Mouse (Mus musculus): ENCODE measurements around the gene Rundc1.
"Not testable (repeated sequence)": the region's sequence is repeated elsewhere in the genome, so short reads cannot be mapped to it uniquely, and the experiment has no call there.

Gene Rundc1

GRCm38 (mm10) chr11:101442760-101443159 lies 17.9 kb downstream of the Rundc1 start:
- no peak for DNase-seq (ENCODE audit: low spot score in 2 of 2)

GRCm38 (mm10) chr11:101446319-101446718 lies 21.4 kb downstream of the Rundc1 start:
- no peak for DNase-seq (ENCODE audit: low spot score in 2 of 2)

DNA sequence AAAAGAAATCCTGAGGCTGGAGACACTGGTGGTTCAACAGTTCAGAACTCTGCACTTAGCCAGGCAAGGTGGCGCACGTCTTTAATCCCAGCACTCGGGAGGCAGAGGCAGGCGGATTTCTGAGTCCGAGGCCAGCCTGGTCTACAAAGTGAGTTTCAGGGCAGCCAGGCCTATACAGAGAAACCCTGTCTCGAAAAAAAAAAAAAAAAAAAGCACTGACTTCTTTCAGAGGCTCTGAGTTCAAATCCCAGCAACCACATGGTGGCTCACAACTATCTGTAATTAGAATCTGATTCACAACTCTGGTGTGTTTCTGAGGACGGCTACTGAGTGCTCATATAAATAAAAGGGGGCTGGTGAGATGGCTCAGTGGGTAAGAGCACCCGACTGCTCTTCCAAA lies 22.0 kb downstream of the Rundc1 start:
- not testable (repeated sequence) for DNase-seq (ENCODE audit: low spot score in 2 of 2)

DNA sequence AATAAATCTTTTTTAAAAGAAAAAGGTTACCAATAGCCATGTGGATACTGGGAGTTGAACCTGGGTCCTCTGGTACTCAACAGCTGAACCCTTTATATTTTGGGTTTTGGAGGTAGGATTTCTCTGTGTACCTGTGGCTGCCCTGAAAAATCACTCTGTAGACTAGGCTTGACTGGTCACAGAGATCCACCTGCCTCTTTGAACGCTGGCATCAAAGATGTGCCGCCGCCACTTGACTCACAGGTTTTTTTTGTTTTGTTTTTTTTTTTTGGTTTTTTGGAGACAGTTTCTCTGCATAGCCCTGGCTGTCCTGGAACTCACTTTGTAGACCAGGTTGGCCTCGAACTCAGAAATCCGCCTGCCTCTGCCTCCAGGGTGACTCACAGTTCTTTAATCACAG lies 22.9 kb downstream of the Rundc1 start:
- DNase-seq (ENCODE audit: low spot score in 2 of 2), result no peak

DNA sequence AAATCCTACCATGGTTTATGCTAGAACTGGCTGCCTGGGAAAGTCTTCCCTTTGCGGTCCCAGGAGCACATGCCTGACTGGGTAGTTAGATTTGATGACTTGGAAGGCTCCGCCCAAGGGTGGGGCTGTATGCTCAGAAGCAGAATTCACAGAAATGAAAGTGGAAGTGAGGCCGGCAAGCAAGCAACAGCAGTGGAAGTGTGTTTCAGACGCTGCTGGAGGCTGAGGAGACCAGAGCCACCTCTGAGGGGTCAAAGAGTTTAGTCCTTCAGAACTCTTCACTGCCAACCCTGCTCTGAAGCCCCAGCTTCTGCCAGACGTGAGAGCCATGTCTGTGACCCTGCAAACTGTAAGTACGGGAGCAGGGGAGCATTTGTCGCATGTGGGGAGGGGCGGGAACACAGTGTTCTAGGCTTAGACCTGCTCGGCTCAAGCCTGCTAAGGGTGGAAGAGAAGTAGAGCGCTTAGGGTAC lies 23.4 kb downstream of the Rundc1 start, which contains the start of gene Ifi35:
Ifi35 (plus strand) TSS at position 134 of the 473 bp plus-strand sequence.
- DNase-seq (ENCODE audit: low spot score in 2 of 2), result peak; percentile 45 to 54

DNA sequence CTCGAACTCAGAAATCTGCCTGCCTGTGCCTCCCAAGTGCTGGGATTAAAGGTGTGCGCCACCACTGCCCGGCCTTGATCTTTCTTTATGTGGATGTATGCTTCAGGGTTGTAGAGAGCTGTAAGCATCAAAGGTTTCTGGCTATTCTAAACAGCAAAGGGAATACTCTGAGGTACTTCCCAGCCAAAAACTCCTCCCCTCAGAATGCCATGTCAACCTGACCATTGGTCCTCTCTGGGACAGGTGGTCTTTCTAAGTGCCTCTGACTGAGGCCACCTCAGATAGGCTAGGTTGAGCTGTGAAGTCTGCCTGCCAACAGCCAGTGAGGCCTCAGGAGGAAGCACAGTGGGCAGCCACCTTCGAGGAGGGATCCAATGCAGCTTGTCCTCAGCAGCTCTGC lies 24.0 kb downstream of the Rundc1 start:
- DNase-seq (ENCODE audit: low spot score in 2 of 2), result no peak

DNA sequence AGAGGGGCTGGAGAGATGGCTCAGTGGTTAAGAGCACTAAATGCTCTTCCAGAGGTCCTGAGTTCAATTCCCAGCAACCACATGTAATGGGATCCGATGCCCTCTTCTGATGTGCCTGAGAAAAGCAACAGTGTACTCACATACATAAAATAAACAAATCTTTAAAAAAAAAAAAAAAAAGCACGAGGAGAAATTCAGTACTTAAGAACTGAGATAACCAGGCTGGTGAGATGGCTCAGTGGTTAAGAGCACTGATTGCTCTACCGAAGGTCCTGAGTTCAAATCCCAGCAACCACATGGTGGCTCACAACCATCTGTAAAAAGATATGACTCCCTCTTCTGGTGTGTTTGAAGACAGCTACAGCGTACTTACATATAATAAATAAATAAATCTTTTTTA lies 24.7 kb downstream of the Rundc1 start:
- not testable (repeated sequence) for DNase-seq (ENCODE audit: low spot score in 2 of 2)

DNA sequence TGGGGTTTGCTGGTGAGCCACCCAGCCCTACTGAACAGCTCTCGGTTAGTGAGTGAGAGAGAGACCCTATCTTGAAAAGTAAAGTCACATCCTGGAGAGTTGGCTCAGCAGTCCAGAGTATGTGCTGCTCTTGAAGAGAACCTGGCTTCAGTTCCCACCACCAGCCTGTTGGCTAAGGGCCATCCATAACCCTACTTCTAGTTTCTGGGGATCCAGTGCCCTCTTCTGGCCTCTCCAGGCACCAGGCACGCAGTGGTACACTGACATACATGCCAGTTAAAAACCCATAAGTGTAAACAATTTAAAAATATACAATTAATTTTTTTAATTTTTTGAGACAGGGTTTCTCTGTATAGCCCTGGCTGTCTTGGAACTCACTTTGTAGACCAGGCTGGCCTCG lies 25.5 kb downstream of the Rundc1 start:
- DNase-seq (ENCODE audit: low spot score in 2 of 2), result no peak

DNA sequence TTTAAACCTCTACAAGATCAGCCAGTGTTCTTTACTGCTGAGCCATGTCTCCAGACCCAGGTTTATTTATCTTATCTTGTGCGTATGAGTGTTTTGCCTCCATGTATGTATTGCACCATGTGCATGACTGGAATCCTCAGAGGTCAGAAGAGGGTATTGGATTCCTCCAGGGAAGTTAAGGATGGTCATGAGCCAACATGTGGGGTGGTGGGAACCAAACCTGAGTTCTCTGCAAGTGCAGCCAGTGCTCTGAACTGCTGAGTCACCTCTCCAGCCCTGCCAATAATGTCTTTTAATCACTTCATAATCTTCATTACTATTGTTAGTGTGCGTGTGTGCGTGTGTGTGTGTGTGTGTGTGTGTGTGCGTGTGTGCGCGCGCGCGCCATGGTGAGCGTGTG lies 26.7 kb downstream of the Rundc1 start:
- no peak for DNase-seq (ENCODE audit: low spot score in 2 of 2)

- DNase-seq (ENCODE audit: low spot score in 2 of 2), result no peak
Measured at GRCm38 (mm10) chr11:101452093-101452774, 27.3 kb downstream of the Rundc1 start.

GRCm38 (mm10) chr11:101454702-101455101 lies 29.8 kb downstream of the Rundc1 start:
- no peak for DNase-seq (ENCODE audit: low spot score in 2 of 2)

DNA sequence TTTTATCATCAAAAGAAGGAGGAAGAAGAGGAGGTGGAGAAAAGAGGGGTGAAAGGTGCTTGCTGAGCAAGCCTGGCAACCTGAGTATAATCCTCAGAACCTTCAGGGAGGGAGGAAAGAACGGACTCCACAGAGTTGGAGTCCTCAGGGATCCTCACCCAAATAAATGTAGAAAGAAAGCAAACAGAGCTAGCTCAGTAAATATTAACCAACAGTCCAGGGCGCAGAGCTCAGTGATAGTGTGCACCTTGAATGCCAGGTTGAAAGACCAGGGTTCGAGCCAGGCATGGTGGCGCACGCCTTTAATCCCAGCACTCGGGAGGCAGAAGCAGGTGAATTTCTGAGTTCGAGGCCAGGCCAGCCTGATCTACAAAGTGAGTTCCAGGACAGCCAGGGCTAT lies 30.7 kb downstream of the Rundc1 start:
- DNase-seq (ENCODE audit: low spot score in 2 of 2), result no peak

DNA sequence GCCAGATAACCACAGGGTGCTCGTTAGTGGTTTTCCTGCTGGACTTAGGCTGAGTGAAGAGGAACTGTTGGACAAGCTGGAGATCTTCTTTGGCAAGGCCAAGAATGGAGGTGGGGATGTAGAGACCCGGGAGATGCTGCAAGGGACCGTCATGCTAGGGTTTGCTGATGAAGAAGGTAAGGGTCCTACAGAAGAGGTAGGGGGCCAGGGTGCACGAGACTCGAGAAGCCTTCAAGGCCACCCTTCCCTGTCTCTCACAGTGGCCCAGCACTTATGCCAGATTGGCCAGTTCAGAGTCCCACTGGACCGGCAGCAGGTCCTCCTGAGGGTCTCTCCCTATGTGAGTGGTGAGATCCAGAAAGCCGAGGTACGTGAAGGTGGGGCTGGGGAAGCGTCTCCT lies 32.7 kb downstream of the Rundc1 start:
- no peak for DNase-seq (ENCODE audit: low spot score in 2 of 2)

- DNase-seq (ENCODE audit: low spot score in 2 of 2), result no peak
Measured at GRCm38 (mm10) chr11:101458217-101458616, 33.3 kb downstream of the Rundc1 start.

DNA sequence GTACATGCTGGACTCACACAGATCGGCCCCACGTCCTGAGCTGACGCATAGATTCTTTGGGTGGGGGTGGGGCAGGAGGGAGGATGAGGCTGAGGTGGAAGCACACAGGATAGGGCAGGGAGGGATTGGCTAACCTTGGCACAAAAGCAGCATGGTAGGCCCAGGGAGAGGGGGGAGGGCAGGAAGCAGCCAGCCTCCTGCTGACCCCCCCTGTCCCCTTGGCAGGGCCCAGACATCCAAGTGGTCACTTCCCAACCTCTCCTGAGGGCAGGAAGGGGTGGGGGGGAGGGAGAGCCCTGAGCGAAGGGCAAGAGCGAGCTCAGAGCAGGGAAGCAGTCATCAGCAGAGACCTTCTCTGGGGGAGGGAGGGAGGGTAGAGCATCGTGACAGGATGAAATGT lies 34.8 kb downstream of the Rundc1 start:
- DNase-seq (ENCODE audit: low spot score in 2 of 2), result no peak

DNA sequence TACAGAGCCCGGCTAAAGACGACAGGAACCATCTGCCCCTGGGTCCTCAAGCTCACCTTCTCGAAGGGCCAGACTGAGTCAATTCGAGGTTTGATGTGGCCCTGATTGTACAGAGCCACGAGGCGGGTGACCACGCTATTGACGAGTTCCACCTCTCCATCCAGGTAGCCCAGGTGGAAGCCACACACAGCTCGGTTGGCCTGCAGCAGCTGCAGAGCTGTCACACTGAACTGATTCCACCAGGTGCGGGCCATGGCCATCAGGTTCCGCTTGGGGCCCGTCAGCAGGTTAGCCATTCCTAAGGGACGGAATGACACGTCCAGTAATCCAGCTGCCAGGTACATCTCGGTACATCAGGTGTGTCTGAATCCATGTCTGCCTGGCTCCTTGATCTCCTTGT lies 35.4 kb downstream of the Rundc1 start:
- no peak for DNase-seq (ENCODE audit: low spot score in 2 of 2)

GRCm38 (mm10) chr11:101462141-101462540 lies 37.3 kb downstream of the Rundc1 start:
- DNase-seq (ENCODE audit: low spot score in 2 of 2), result no peak

DNA sequence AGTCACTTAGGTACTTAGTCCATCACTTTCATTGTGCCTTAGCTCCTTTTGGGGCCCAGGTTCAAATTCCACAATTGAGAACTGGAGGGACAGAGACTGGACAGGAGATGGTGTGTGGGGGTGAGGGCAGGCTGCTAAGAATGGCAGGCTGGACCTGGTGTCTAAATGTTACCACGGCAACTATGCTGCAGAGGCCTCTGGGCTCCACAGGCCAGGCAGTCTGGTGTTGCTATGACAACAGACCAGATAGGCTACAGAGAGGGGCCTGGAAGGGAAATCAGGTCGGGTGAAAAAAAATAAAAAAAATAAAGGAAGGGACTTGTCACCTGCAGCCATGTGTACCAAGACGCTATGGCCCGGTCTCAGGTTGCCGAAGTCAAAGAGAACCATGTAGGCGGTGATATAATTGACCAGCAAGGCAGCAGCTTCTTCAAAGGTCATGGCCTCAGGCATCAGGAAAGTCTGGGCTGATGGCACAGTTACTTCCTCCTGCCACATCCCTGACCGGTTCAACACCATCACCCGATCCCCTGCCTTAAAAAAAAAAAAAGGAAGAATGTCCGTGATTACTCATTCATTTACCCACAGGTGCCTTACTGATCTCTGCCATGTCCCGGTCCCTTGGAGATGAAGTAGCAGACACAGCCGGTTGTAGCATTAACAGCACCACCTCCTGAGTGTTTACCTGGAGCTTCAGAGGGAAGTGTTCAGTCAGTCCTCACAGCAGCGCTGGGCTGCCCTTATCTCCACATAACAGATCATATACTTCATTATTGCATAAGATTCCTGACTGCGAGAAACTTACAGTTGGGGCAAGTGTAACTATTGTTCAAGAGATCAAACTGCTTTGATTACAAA lies 37.9 kb downstream of the Rundc1 start:
- DNase-seq (ENCODE audit: low spot score in 2 of 2), result no peak

DNA sequence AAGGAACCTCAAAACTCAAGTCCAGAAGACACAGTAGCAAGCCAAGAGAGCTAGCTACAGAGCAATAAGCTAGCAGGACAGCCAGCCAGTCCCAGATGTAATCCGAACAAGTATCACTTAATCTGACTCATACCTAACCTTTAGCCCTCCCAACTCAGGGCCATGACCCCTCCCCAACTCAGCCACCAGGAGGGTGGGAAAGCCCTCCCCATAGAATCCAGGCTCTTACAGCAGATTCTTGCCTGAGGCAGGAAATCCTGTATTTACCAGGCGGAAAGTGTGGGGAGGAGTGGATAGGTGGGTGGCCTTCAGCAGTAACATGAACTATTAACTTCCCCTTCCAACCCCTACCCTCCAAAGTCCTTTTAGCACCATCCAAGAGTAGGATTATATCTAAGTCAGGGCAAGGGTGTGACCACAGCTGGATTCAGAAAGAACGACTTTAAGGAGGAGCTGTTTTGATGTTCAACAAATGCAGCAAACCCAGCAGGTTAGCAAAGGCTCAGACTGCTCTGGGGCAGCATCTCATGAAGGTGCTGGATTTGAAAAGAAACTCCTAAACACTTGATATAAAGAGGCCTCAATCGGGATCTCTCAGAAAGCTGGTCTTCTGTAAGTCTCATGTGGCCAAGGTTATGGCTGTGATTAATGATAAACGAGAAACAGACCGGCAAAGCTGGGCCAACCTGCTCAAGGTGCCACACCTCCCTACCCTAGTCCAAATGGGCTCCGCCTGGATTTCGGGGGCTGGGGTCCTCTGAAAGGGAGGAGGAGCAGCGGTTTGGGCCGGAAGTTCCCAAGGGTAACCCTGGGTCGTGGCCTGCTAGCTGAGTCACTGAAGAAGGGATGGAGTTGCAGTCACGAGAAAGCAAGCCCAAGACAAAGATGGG lies 39.6 kb downstream of the Rundc1 start, which contains the start of gene Rnd2:
Rnd2 (plus strand) TSS at position 789 of the 890 bp plus-strand sequence.
- no peak for DNase-seq (ENCODE audit: low spot score in 2 of 2)

GRCm38 (mm10) chr11:101465101-101465868 lies 40.4 kb downstream of the Rundc1 start:
- DNase-seq (ENCODE audit: low spot score in 2 of 2), result peak; percentile 20 to 29
